Mouse (Mus musculus) layer of hippocampus, adult 8-10 months (tissue): ENCODE measurements at regions not wholly inside any gene's neighbourhood (a gene's known extent, or its start where the extent isn't known, plus 50 kb on each side); places are given as distances from the start of the nearest gene placed in this dataset.
A peak's percentile ranks its signal among the peaks of the same experiment; 100 is the strongest.

ENCODE experiments used
- DNase-seq, 2 experiments: peaks; one replicate each; pipeline ENCODE4 v3.0.0; 2022; ENCODE audit warnings: low spot score in 2 of 2

DNA sequence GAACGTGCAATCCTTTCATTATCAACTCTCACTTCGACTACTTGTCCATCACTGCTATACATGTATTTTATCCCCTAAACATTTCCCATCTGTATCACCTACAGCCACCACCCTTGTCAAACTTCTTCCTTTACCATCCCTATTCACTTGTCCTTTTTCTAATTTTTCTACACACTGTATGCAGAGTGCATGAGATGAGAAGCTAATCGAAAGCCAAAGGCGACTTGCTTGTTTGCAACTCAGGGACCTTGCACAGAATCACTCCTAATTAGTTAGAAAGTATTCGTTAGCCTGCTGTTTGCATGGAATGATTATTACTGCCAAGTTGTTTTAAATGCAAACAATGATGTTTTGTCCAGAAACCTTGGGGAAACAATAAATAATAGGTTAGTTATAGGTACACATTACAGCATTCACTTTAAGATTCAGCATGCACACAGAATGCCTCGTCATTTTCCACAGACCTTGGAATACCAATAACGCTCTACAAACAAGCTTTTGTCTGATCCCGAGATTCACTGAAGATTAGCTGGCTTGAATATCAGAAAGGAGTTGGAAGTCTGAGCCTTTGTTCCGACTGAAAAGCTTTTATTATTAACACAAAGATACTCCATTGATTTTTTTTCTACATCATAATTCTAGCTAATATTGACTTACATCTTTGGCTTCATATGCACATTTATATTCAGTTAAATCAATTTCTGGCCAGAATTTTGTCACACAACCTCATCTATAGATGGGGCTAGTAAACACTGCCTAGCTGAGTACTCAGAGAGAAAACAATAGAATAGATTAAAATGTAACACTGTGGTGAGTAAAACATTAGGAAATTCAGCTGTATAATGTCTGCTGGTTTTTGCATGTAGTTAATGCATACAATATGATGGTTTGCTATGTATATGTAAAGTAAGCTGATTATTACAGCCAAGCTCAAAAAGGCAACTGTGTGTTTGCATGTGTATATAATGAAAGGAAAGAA is 130.4 kb upstream of the Cxadr start:
- no peak for DNase-seq

- DNase-seq = no peak
Measured at GRCm38 (mm10) chr16:78156876-78157232, 144.4 kb upstream of the Cxadr start.

GRCm38 (mm10) chr16:78156138-78156875 is 145.0 kb upstream of the Cxadr start:
- DNase-seq = peak; percentile 53 to 54

- DNase-seq = no peak
Measured at GRCm38 (mm10) chr16:78153899-78154605, 147.2 kb upstream of the Cxadr start.

DNA sequence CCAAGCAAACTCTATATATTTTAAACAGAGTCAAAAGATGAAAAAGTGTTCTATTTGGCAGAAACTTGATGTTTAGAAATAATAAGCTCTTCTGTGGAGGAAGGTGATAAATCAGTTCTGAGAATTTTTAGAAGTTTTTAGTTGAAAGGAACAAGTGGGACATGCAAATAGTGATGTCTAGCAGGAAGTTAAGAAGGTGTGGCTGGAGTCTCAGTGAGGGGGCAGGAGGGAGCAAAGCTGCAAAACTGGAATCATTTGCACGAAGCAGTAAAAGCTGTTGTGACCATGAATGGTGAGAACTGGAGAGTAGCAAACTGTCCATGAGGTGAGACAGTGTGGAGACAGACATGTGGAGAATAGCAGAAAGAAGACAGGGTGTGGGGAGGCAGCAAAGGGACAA is 157.1 kb upstream of the Cxadr start:
- no peak for DNase-seq

DNA sequence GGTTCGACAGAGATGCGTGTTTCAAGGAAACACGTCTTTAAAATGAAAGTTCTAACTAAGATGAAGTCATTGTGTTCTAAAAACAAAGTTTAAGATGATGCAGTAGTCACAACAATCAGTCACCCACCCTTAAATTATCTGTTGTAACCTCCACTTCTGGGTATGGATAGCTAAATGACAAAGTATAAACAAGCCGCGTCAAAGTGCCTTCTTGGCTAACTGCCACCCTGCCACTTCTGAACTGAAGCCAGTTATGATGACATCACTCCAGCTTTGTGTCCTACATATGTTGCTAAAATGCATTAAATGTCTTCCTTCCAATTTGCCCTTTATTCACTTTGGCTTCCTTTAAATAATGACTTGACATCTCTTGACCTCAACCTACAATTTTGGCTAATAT is 165.8 kb upstream of the Cxadr start:
- no peak for DNase-seq

GRCm38 (mm10) chr16:78134531-78134930 is 166.8 kb upstream of the Cxadr start:
- no peak for DNase-seq

GRCm38 (mm10) chr16:78121668-78122067 is 179.6 kb upstream of the Cxadr start:
- DNase-seq = no peak

DNA sequence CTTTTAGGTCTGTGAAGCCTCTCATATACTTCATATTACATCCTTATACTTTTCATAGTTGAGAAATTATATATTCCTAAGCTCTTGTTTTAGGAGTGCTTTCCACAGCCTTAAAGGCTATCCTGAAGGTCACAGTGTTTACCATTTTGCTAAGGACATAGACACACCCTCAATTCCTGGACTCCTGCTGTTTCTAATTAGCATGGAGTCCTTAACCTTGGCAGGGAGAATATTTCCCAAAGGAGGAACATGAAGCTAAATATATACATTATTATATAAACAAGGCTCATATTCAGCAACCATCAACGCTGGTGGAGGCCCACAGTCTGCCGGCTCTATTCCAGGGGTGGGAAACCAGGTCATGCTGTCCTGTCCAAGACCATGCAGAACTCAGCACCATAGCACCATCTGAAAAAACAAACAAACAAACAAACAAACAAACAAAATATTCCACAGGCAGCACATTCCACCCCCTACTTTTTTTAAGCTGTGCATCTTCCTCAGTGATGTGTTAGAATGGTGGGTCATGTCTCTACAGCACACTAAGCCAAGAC is 180.9 kb upstream of the Cxadr start:
- DNase-seq = no peak

- peak in 1 of 2 experiments; percentile 23 for DNase-seq
Measured at GRCm38 (mm10) chr16:78104246-78104645, 197.0 kb upstream of the Cxadr start.

GRCm38 (mm10) chr16:78101415-78102326 is 199.6 kb upstream of the Cxadr start:
- DNase-seq = no peak

DNA sequence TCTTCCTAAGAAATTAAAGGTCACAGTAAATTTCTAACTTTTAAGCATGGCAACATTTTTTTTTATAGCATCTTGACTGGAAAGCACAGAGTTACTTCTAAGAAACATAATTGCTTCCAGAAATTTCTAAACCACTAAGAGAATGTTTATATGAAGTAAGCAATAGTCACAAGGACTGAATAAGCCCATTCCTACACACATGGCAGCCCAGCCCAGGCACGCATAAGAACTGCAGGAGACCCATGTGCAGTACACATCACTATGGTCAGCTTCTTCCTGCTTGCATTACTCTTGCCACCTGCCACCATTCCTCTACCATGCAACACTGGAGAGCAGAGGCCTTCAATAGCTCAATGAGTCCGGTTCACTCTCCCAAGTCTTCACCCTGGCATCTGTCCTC is 201.4 kb upstream of the Cxadr start:
- no peak for DNase-seq

- DNase-seq = no peak
Measured at GRCm38 (mm10) chr16:78099114-78099513, 202.2 kb upstream of the Cxadr start.

DNA sequence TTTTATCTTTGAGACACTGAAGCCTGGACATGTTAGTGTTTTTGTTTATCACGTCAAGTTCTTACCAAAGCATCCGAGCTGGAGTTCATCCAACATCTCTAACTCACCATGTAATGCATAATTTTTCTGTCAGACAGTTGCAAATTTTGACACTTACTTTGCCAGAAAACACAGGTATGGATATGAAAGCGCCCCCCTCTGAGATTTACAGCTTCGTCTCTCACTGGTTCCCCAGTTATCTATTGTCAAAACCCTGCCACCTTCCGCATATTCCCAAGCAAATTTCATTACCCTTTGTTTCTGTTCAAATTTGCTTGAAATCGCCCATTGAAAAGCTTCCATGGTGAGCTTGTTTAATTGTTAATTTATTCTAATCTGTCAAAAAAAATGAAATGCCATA is 202.7 kb upstream of the Cxadr start:
- no peak for DNase-seq

DNA sequence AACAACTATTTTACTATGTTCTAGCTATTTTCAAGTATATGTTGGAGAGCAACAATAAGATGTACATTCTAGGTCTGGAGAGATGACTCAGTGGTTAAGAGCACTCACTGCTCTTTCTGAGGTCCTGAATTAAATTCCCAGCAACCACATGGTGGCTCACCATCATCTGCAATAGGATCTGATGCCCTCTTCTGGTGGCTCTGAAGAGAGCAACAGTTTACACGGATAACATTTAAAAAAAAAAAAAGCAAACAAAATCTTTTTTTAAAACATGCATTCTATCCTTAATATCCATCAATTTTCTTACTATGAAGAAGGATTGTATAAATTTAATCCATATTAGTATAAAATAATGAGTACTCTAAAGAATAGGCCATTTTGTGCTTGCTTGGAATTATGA is 204.7 kb upstream of the Cxadr start:
- DNase-seq = no peak

DNA sequence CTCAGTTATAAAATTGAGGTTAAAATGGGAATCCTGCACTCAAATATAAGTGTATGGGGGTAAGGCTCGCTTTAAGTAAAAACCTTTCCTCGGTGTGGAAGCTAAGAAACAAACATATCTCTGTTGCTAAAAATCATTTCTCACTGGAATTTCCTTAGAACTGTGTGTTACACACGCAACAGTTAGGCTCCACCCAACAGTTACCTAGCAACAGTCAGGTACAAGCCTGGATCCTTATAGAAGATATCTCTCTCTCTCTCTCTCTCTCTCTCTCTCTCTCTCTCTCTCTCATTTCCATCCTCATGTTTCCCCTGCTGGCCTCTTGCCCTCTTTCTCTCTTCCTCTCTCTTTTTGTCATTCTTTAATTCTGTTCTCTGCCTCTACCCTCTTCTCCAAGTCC is 211.1 kb upstream of the Cxadr start:
- no peak for DNase-seq

GRCm38 (mm10) chr16:78067532-78068118 is 233.7 kb upstream of the Cxadr start:
- no peak for DNase-seq

DNA sequence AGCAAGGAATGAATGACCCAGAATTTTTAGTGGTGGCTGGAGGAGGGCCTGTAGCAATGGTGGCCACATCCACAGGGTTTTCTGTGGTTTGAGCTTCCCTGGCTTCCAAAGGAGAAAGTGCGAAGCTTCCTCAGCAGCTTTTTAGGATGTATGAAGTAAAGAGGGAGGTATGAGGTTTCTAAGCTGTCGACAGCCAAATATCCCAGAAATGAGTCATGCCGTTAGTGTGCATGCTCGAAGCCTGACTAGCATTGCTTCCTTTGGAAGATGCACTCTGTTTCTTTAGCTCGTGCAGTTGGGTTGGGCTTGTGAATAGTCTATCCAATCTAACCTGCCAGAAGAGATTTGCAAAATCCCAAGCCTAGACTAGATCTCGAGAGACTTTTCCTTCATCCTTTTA is 240.8 kb upstream of the Cxadr start:
- no peak for DNase-seq

DNA sequence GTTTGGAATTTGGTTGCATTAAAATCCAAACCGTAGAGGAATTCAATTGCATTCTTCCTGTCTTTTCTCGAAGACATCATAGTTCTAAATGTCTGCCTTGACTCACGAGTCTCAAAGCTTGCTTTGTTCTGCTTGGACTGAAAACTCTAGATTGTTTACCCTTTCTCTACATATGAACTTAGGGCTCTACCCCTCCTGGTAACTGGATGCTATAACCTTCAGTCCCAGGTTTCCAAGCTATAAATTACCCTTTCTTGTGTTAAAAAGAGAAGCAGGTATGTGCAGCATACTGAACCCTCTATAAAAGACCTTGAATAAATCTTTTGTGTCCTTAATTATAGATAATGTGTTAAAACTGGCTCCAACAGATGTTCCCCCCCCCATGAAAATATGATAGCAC is 243.7 kb upstream of the Cxadr start:
- DNase-seq = no peak

- no peak for DNase-seq
Measured at GRCm38 (mm10) chr16:78052133-78052532, 249.2 kb upstream of the Cxadr start.
